Mouse (Mus musculus) liver, embryonic 16.5 days (tissue): ENCODE measurements at regions not wholly inside any gene's neighbourhood (a gene's known extent, or its start where the extent isn't known, plus 50 kb on each side); places are given as distances from the start of the nearest gene placed in this dataset.
"Not testable (repeated sequence)": the region's sequence is repeated elsewhere in the genome, so short reads cannot be mapped to it uniquely, and the experiment has no call there.

Experiments used
- ATAC-seq: fragments of 200-750 bp; cut with Nextera tagmentation; 2 replicates; pipeline ENCODE4 v1.8.0; 2017; ENCODE audit warnings: low read depth, mild to moderate bottlenecking, moderate number of reproducible peaks, moderate library complexity
- H3K27ac ChIP-seq: fragments of 300-500 bp; sonication (generic); 2 replicates; pipeline ENCODE4 v1.5.1; 2014; ENCODE audit warnings: mild to moderate bottlenecking, low read length
- H3K27me3 ChIP-seq: fragments of 300-500 bp; sonication (generic); 2 replicates; pipeline ENCODE4 v1.6.1; 2014; ENCODE audit warnings: low read depth, low read length, mixed read lengths; ENCODE audit not compliant: control insufficient read depth, insufficient read depth
- H3K36me3 ChIP-seq: fragments of 300-500 bp; sonication (generic); 2 replicates; pipeline ENCODE4 v1.6.1; 2014; ENCODE audit warnings: mild to moderate bottlenecking; ENCODE audit not compliant: control insufficient read depth, insufficient read depth
- H3K4me1 ChIP-seq: fragments of 300-500 bp; sonication (generic); 2 replicates; pipeline ENCODE4 v1.6.1; 2014; ENCODE audit warnings: low read depth, low read length, mixed read lengths; ENCODE audit not compliant: control insufficient read depth
- H3K4me2 ChIP-seq: fragments of 300-500 bp; sonication (generic); 2 replicates; pipeline ENCODE4 v1.6.1; 2014; ENCODE audit warnings: low read depth, low read length, mixed read lengths
- H3K4me3 ChIP-seq: fragments of 300-500 bp; sonication (generic); 2 replicates; pipeline ENCODE4 v1.5.1; 2014; ENCODE audit warnings: low read depth, mild to moderate bottlenecking, low read length
- H3K9ac ChIP-seq: fragments of 300-500 bp; sonication (generic); 2 replicates; pipeline ENCODE4 v1.6.1; 2014; ENCODE audit warnings: low read depth, low read length
- H3K9me3 ChIP-seq: fragments of 300-500 bp; sonication (generic); replicated peaks from 2 replicates; pipeline ENCODE4 v1.6.1; 2016; ENCODE audit warnings: low read length; ENCODE audit not compliant: control insufficient read depth
- WGBS: fragments of 180-500 bp; shearing (Covaris S2); extraction: QIAGEN DNeasy Blood & Tissue Kit; methylation state at CpG from one replicate; pipeline ENCODE4 v1.1.7; 2014; ENCODE audit not compliant: insufficient replicate concordance; 5-methylcytosine and 5-hydroxymethylcytosine counted together

- no peak for ATAC-seq
- H3K4me2 ChIP-seq = no peak overlapping the region
- no peaks in the 10 kb centered on the region for H3K4me1 ChIP-seq
- H3K36me3 ChIP-seq = no peaks in the 10 kb centered on the region
- no peaks in the 10 kb centered on the region for H3K27me3 ChIP-seq
- WGBS = 67% methylated on average over 7 of the region's 7 CpGs
- no peak overlapping the region for H3K4me3 ChIP-seq
- no peak overlapping the region for H3K27ac ChIP-seq
- H3K9me3 ChIP-seq = no peaks in the 10 kb centered on the region
- no peak overlapping the region for H3K9ac ChIP-seq
These were observed 55.9 kb downstream of the Tmem121 start for GRCm38 (mm10) chr12:113241373-113242193.

- Histone ChIP-seq H3K4me2 (no peak overlapping the region), H3K4me1 (no peaks in the 10 kb centered on the region)
These were observed 56.4 kb downstream of the Tmem121 start for GRCm38 (mm10) chr12:113242194-113242510.

GRCm38 (mm10) chr12:113244685-113245084 lies 59.0 kb downstream of the Tmem121 start:
- 72% methylated on average over 2 of the region's 2 CpGs for WGBS

More at GRCm38 (mm10) chr12:113242194-113242510, 56.4 kb downstream of the Tmem121 start:
- Histone ChIP-seq H3K36me3 (no peaks in the 10 kb centered on the region), H3K27me3 (no peaks in the 10 kb centered on the region), H3K4me3 (no peak overlapping the region), H3K9ac (no peak overlapping the region), H3K27ac (no peak overlapping the region), H3K9me3 (no peaks in the 10 kb centered on the region)
- no peak for ATAC-seq
- 43% methylated on average over 3 of the region's 3 CpGs for WGBS

GRCm38 (mm10) chr12:113253446-113254424 lies 68.0 kb downstream of the Tmem121 start:
- H3K4me1 ChIP-seq, H3K9ac ChIP-seq, H3K4me2 ChIP-seq, H3K9me3 ChIP-seq, H3K27ac ChIP-seq, H3K36me3 ChIP-seq, H3K27me3 ChIP-seq, ATAC-seq, H3K4me3 ChIP-seq: not testable (repeated sequence)
- 37% methylated on average over 2 of the region's 2 CpGs for WGBS

More at GRCm38 (mm10) chr12:113244685-113245084, 59.0 kb downstream of the Tmem121 start:
- ATAC-seq = no peak
- H3K9me3 ChIP-seq = no peaks in the 10 kb centered on the region
- H3K4me2 ChIP-seq = no peak overlapping the region
- no peaks in the 10 kb centered on the region for H3K36me3 ChIP-seq
- H3K4me1 ChIP-seq = no peaks in the 10 kb centered on the region
- no peak overlapping the region for H3K9ac ChIP-seq
- H3K27me3 ChIP-seq = no peaks in the 10 kb centered on the region
- no peak overlapping the region for H3K27ac ChIP-seq
- no peak overlapping the region for H3K4me3 ChIP-seq

- no peaks in the 10 kb centered on the region for H3K4me1 ChIP-seq
- 65% methylated on average over 3 of the region's 3 CpGs for WGBS
These were observed 69.6 kb downstream of the Tmem121 start for GRCm38 (mm10) chr12:113255331-113255730.

GRCm38 (mm10) chr12:113256628-113257027 lies 70.9 kb downstream of the Tmem121 start:
- H3K9me3 ChIP-seq = no peaks in the 10 kb centered on the region
- no peak overlapping the region for H3K4me3 ChIP-seq
- no peak for ATAC-seq
- no peak overlapping the region for H3K27ac ChIP-seq
- WGBS = 55% methylated on average over 2 of the region's 2 CpGs
- H3K4me2 ChIP-seq = no peak overlapping the region
- no peaks in the 10 kb centered on the region for H3K27me3 ChIP-seq
- no peak overlapping the region for H3K9ac ChIP-seq
- H3K36me3 ChIP-seq = no peaks in the 10 kb centered on the region
- no peaks in the 10 kb centered on the region for H3K4me1 ChIP-seq

More at GRCm38 (mm10) chr12:113255331-113255730, 69.6 kb downstream of the Tmem121 start:
- ATAC-seq = no peak
- Histone ChIP-seq H3K4me3 (no peak overlapping the region), H3K27ac (no peak overlapping the region), H3K9me3 (no peaks in the 10 kb centered on the region), H3K36me3 (no peaks in the 10 kb centered on the region), H3K27me3 (no peaks in the 10 kb centered on the region), H3K4me2 (no peak overlapping the region), H3K9ac (no peak overlapping the region)

GRCm38 (mm10) chr12:113257243-113257642 lies 71.5 kb downstream of the Tmem121 start:
- 28% methylated on average over 2 of the region's 2 CpGs for WGBS
- no peak for ATAC-seq
- no peaks in the 10 kb centered on the region for H3K36me3 ChIP-seq

GRCm38 (mm10) chr12:113259476-113259875 lies 73.7 kb downstream of the Tmem121 start:
- ATAC-seq = no peak
- 63% methylated on average over 3 of the region's 3 CpGs for WGBS
- no peak overlapping the region for H3K9ac ChIP-seq

More at GRCm38 (mm10) chr12:113257243-113257642, 71.5 kb downstream of the Tmem121 start:
- H3K9me3 ChIP-seq = no peaks in the 10 kb centered on the region
- no peak overlapping the region for H3K4me3 ChIP-seq
- no peak overlapping the region for H3K4me2 ChIP-seq
- no peak overlapping the region for H3K9ac ChIP-seq
- H3K4me1 ChIP-seq = no peaks in the 10 kb centered on the region
- H3K27ac ChIP-seq = no peak overlapping the region
- H3K27me3 ChIP-seq = no peaks in the 10 kb centered on the region

More at GRCm38 (mm10) chr12:113259476-113259875, 73.7 kb downstream of the Tmem121 start:
- H3K27me3 ChIP-seq = no peaks in the 10 kb centered on the region
- H3K4me1 ChIP-seq = no peaks in the 10 kb centered on the region
- H3K36me3 ChIP-seq = no peaks in the 10 kb centered on the region
- no peak overlapping the region for H3K4me2 ChIP-seq
- H3K4me3 ChIP-seq = no peak overlapping the region
- no peak overlapping the region for H3K27ac ChIP-seq
- H3K9me3 ChIP-seq = no peaks in the 10 kb centered on the region
